Mouse (Mus musculus) heart, embryonic 14.5 days (tissue): ENCODE measurements around the gene Ccdc183. TPM values are rescaled to one million over a fixed set of nuclear protein-coding genes. Genes with fewer than 3 reads are reported as not detected.

Experiments used
- ATAC-seq: fragments of 200-750 bp; cut with Nextera tagmentation; 2 replicates; pipeline ENCODE4 v1.8.0; 2017; ENCODE audit warnings: low read depth, moderate TSS enrichment; ENCODE audit not compliant: insufficient number of reproducible peaks, insufficient read depth, low FRiP score
- H3K27ac ChIP-seq, 2 experiments: fragments of 200-500 bp in 1 of 2; fragments of 300-500 bp in 1 of 2; sonication (generic) in 1 of 2; replicated peaks in 1 of 2; 2 replicates each; pipeline ENCODE4 v1.5.1; 2012 to 2014; ENCODE audit warnings: low read depth in 2 of 2, low read length in 2 of 2, control low read depth in 1 of 2, mild to moderate bottlenecking in 1 of 2, mixed read lengths in 1 of 2; ENCODE audit not compliant: control insufficient read depth in 1 of 2, insufficient read depth in 1 of 2
- H3K27me3 ChIP-seq: fragments of 300-500 bp; sonication (generic); 2 replicates; pipeline ENCODE4 v1.6.1; 2014; ENCODE audit warnings: mild to moderate bottlenecking, low read length, control low read depth; ENCODE audit not compliant: control insufficient read depth, insufficient read depth
- H3K36me3 ChIP-seq: fragments of 300-500 bp; sonication (generic); 2 replicates; pipeline ENCODE4 v1.6.1; 2014; ENCODE audit warnings: mild to moderate bottlenecking, control low read depth, low read length, mixed read lengths; ENCODE audit not compliant: control insufficient read depth, insufficient read depth
- H3K4me1 ChIP-seq, 2 experiments: fragments of 200-500 bp in 1 of 2; fragments of 300-500 bp in 1 of 2; sonication (generic) in 1 of 2; 2 replicates each; pipeline ENCODE4 v1.6.1; 2012 to 2014; ENCODE audit warnings: low read length in 2 of 2, control low read depth in 1 of 2, mixed read lengths in 1 of 2; ENCODE audit not compliant: control insufficient read depth in 2 of 2, insufficient read depth in 2 of 2
- H3K4me2 ChIP-seq: fragments of 300-500 bp; sonication (generic); 2 replicates; pipeline ENCODE4 v1.6.1; 2014; ENCODE audit warnings: mild to moderate bottlenecking, low read length
- H3K4me3 ChIP-seq, 2 experiments: fragments of 200-500 bp in 1 of 2; fragments of 300-500 bp in 1 of 2; sonication (generic) in 1 of 2; 2 replicates each; pipeline ENCODE4 v1.5.1; 2012 to 2014; ENCODE audit warnings: low read length in 2 of 2, mild to moderate bottlenecking in 2 of 2, control low read depth in 1 of 2, low read depth in 1 of 2, moderate library complexity in 1 of 2; ENCODE audit not compliant: control insufficient read depth in 1 of 2, insufficient read depth in 1 of 2
- H3K9ac ChIP-seq: fragments of 300-500 bp; sonication (generic); 2 replicates; pipeline ENCODE4 v1.6.1; 2014; ENCODE audit warnings: mild to moderate bottlenecking, low read length
- H3K9me3 ChIP-seq: fragments of 300-500 bp; sonication (generic); 2 replicates; pipeline ENCODE4 v1.6.1; 2016; ENCODE audit warnings: low read length, control low read depth; ENCODE audit not compliant: control insufficient read depth
- WGBS: fragments of 180-500 bp; shearing (Covaris S2); extraction: QIAGEN DNeasy Blood & Tissue Kit; methylation state at CpG from one replicate; pipeline ENCODE4 v1.1.7; 2014; 5-methylcytosine and 5-hydroxymethylcytosine counted together
- polyA plus RNA-seq: library from polyadenylated mRNA; unstranded; fragments of >200 nt; fragmentation: Nextera tagmentation; extraction: Ambion mirVana; gene quantifications from 2 replicates; pipeline ENCODE4 v1.2.1, GENCODE M21; 2014

Ccdc183 gene
- polyA plus RNA-seq, 1 experiment from 2014 or later = 0.07 TPM

GRCm38 (mm10) chr2:25568473-25569019 lies 48.9 kb downstream of the Ccdc183 start:
- WGBS = 85% methylated on average over 6 of the region's 6 CpGs
- H3K36me3 ChIP-seq = peaks cover 83% of the 10 kb centered on the region
- H3K4me2 ChIP-seq = no peak overlapping the region
- H3K9ac ChIP-seq = no peak overlapping the region
- no peak overlapping the region for H3K27ac ChIP-seq
- H3K27me3 ChIP-seq = no peaks in the 10 kb centered on the region
- H3K4me3 ChIP-seq = no peak overlapping the region
- no peaks in the 10 kb centered on the region for H3K9me3 ChIP-seq
- no peak for ATAC-seq
- H3K4me1 ChIP-seq = peaks cover 6 to 7% of the 10 kb centered on the region in 2 experiments

- Histone ChIP-seq H3K36me3 (peaks cover 97% of the 10 kb centered on the region), H3K27me3 (no peaks in the 10 kb centered on the region), H3K27ac (no peak overlapping the region), H3K9me3 (no peaks in the 10 kb centered on the region), H3K9ac (no peak overlapping the region), H3K4me2 (no peak overlapping the region), H3K4me3 (no peak overlapping the region), H3K4me1 (no peaks in the 10 kb centered on the region; a peak in 1 of 4 replicates)
- no peak for ATAC-seq
- 70% methylated on average over 6 of the region's 6 CpGs for WGBS
Observed at GRCm38 (mm10) chr2:25566558-25566957, 50.9 kb downstream of the Ccdc183 start.

GRCm38 (mm10) chr2:25565741-25566140 lies 51.7 kb downstream of the Ccdc183 start:
- Histone ChIP-seq H3K9ac (no peak overlapping the region), H3K4me2 (no peak overlapping the region), H3K27ac (no peak overlapping the region), H3K4me3 (no peak overlapping the region), H3K36me3 (peaks cover 98% of the 10 kb centered on the region), H3K27me3 (no peaks in the 10 kb centered on the region), H3K4me1 (no peaks in the 10 kb centered on the region), H3K9me3 (no peaks in the 10 kb centered on the region)
- 91% methylated on average over 8 of the region's 8 CpGs for WGBS
- no peak for ATAC-seq

- H3K36me3 ChIP-seq = peaks cover 78% of the 10 kb centered on the region
- H3K27ac ChIP-seq = no peak overlapping the region
- ATAC-seq = no peak
- H3K4me1 ChIP-seq = peaks cover 2 to 12% of the 10 kb centered on the region in 2 experiments; a peak in 3 of 4 replicates
- 73% methylated on average over 9 of the region's 9 CpGs for WGBS
- no peak overlapping the region for H3K9ac ChIP-seq
- no peak overlapping the region for H3K4me3 ChIP-seq
- H3K27me3 ChIP-seq = no peaks in the 10 kb centered on the region
- no peaks in the 10 kb centered on the region for H3K9me3 ChIP-seq
- H3K4me2 ChIP-seq = no peak overlapping the region
Observed at GRCm38 (mm10) chr2:25561946-25562345, 55.5 kb downstream of the Ccdc183 start.

- Histone ChIP-seq H3K4me1 (peaks cover 4 to 15% of the 10 kb centered on the region in 2 experiments), H3K4me3 (no peak overlapping the region), H3K36me3 (peaks cover 64% of the 10 kb centered on the region), H3K9ac (no peak overlapping the region), H3K9me3 (no peaks in the 10 kb centered on the region), H3K27me3 (no peaks in the 10 kb centered on the region), H3K4me2 (no peak overlapping the region), H3K27ac (no peak overlapping the region)
- 86% methylated on average over 8 of the region's 8 CpGs for WGBS
- no peak for ATAC-seq
Observed at GRCm38 (mm10) chr2:25560551-25560950, 56.9 kb downstream of the Ccdc183 start.

GRCm38 (mm10) chr2:25558774-25559173 lies 58.7 kb downstream of the Ccdc183 start:
- Histone ChIP-seq H3K4me3 (peak overlapping the region; percentile 67 to 77; a peak in 3 of 4 replicates), H3K36me3 (peaks cover 47% of the 10 kb centered on the region), H3K4me2 (peak overlapping the region; percentile 96), H3K4me1 (peaks cover 4 to 15% of the 10 kb centered on the region in 2 experiments), H3K9me3 (no peaks in the 10 kb centered on the region), H3K27me3 (no peaks in the 10 kb centered on the region), H3K27ac (no peak overlapping the region), H3K9ac (peak overlapping the region; percentile 91)
- WGBS = 79% methylated on average over 6 of the region's 6 CpGs
- ATAC-seq = no peak

Other genes starting within 250 kb of the Ccdc183 start
- 14.4 and 17.7 TPM in 2 replicates for gene Sapcd2, start 245.4 kb downstream of the Ccdc183 start, polyA plus RNA-seq
- 0.81 and 0.85 TPM in 2 replicates for gene Entpd2, start 221.8 kb downstream of the Ccdc183 start, polyA plus RNA-seq
- 29.3 and 29.5 TPM in 2 replicates for gene Npdc1, start 218.3 kb downstream of the Ccdc183 start, polyA plus RNA-seq
- 0.14 TPM in 1 of 2 replicates, not detected in the other for gene Fut7, start 194.4 kb downstream of the Ccdc183 start, polyA plus RNA-seq
- 3.8 and 4.3 TPM in 2 replicates for gene Abca2, start 189.0 kb downstream of the Ccdc183 start, polyA plus RNA-seq
- gene Clic3, start 160.8 kb downstream of the Ccdc183 start, polyA plus RNA-seq = 3.8 and 4.6 TPM in 2 replicates
- gene Paxx, start 156.6 kb downstream of the Ccdc183 start, polyA plus RNA-seq = 31.0 and 32.6 TPM in 2 replicates
- 98.5 and 112 TPM in 2 replicates for gene Ptgds, start 147.6 kb downstream of the Ccdc183 start, polyA plus RNA-seq
- gene Lcn12, start 123.8 kb downstream of the Ccdc183 start, polyA plus RNA-seq = not detected in 2 replicates
- 82.8 and 85.2 TPM in 2 replicates for gene Fbxw5, start 116.9 kb downstream of the Ccdc183 start, polyA plus RNA-seq
- 2.9 and 4.9 TPM in 2 replicates for gene C8g, start 116.0 kb downstream of the Ccdc183 start, polyA plus RNA-seq
- 19.1 and 19.8 TPM in 2 replicates for gene Traf2, start 70.7 kb downstream of the Ccdc183 start, polyA plus RNA-seq
- gene Edf1, start 59.8 kb downstream of the Ccdc183 start, polyA plus RNA-seq = 279 and 319 TPM in 2 replicates
- 1.4 and 1.9 TPM in 2 replicates for gene Mamdc4, start 42.8 kb downstream of the Ccdc183 start, polyA plus RNA-seq
- 240 and 250 TPM in 2 replicates for gene Phpt1, start 42.5 kb downstream of the Ccdc183 start, polyA plus RNA-seq
- gene Ajm1, start 35.9 kb downstream of the Ccdc183 start, polyA plus RNA-seq = not detected in 2 replicates
- 41.9 and 42.1 TPM in 2 replicates for gene Rabl6, start 9.2 kb downstream of the Ccdc183 start, polyA plus RNA-seq
- gene Tmem141, start 4.3 kb upstream of the Ccdc183 start, polyA plus RNA-seq = 22.8 and 28.2 TPM in 2 replicates
- 1.8 and 3.2 TPM in 2 replicates for gene Fcna, start 10.4 kb upstream of the Ccdc183 start, polyA plus RNA-seq
- gene Lcn8, start 35.4 kb upstream of the Ccdc183 start, polyA plus RNA-seq = not detected in 2 replicates
- not detected in 2 replicates for gene Lcn5, start 40.3 kb upstream of the Ccdc183 start, polyA plus RNA-seq
- not detected in 2 replicates for gene Lcn6, start 59.1 kb upstream of the Ccdc183 start, polyA plus RNA-seq
- gene Lcn10, start 65.0 kb upstream of the Ccdc183 start, polyA plus RNA-seq = not detected in 2 replicates
- gene Obp2a, start 82.4 kb upstream of the Ccdc183 start, polyA plus RNA-seq = not detected in 2 replicates
- 36.7 and 44.1 TPM in 2 replicates for gene Bmyc, start 89.1 kb upstream of the Ccdc183 start, polyA plus RNA-seq
- not detected in 2 replicates for gene Obp2b, start 119.3 kb upstream of the Ccdc183 start, polyA plus RNA-seq
- gene Lcn3, start 147.9 kb upstream of the Ccdc183 start, polyA plus RNA-seq = not detected in 2 replicates
- not detected in 2 replicates for gene Lcn11, start 159.3 kb upstream of the Ccdc183 start, polyA plus RNA-seq
- not detected in 2 replicates for gene Gm13539, start 164.6 kb upstream of the Ccdc183 start, polyA plus RNA-seq
- not detected in 2 replicates for gene Glt6d1, start 198.2 kb upstream of the Ccdc183 start, polyA plus RNA-seq
- not detected in 2 replicates for gene Lcn9, start 205.5 kb upstream of the Ccdc183 start, polyA plus RNA-seq
- gene Sohlh1, start 229.6 kb upstream of the Ccdc183 start, polyA plus RNA-seq = not detected in 2 replicates
- 0.23 TPM in 1 of 2 replicates, not detected in the other for gene Kcnt1, start 246.1 kb upstream of the Ccdc183 start, polyA plus RNA-seq